Mouse (Mus musculus) limb, embryonic 13.5 days (tissue): Measurements from ENCODE around the gene Fbxo34. TPM values are rescaled to one million over a fixed set of nuclear protein-coding genes. Genes with fewer than 3 reads are reported as not detected.
"Not testable (repeated sequence)": the region's sequence is repeated elsewhere in the genome, so short reads cannot be mapped to it uniquely, and the experiment has no call there.

Experiments
- ATAC-seq: fragments of 200-750 bp; cut with Nextera tagmentation; 2 replicates; pipeline ENCODE4 v1.8.0; 2017; ENCODE audit warnings: low read depth, moderate number of reproducible peaks, moderate TSS enrichment; ENCODE audit not compliant: low FRiP score
- H3K27ac ChIP-seq: fragments of 300-500 bp; sonication (generic); 2 replicates; pipeline ENCODE4 v1.5.1; 2015; ENCODE audit warnings: inconsistent platforms, mild to moderate bottlenecking, moderate library complexity
- H3K27me3 ChIP-seq: fragments of 300-500 bp; sonication (generic); 2 replicates; pipeline ENCODE4 v1.6.1; 2015; ENCODE audit warnings: mild to moderate bottlenecking, inconsistent platforms
- H3K36me3 ChIP-seq: fragments of 300-500 bp; sonication (generic); 2 replicates; pipeline ENCODE4 v1.6.1; 2015; ENCODE audit warnings: inconsistent platforms, mild to moderate bottlenecking, moderate library complexity
- H3K4me1 ChIP-seq: fragments of 300-500 bp; sonication (generic); 2 replicates; pipeline ENCODE4 v1.6.1; 2015; ENCODE audit warnings: inconsistent platforms
- H3K4me2 ChIP-seq: fragments of 300-500 bp; sonication (generic); replicated peaks from 2 replicates; pipeline ENCODE4 v1.6.1; 2015; ENCODE audit warnings: inconsistent platforms, mild to moderate bottlenecking, moderate library complexity
- H3K4me3 ChIP-seq: fragments of 300-500 bp; sonication (generic); 2 replicates; pipeline ENCODE4 v1.5.1; 2015; ENCODE audit warnings: moderate library complexity, mild to moderate bottlenecking, inconsistent platforms
- H3K9ac ChIP-seq: fragments of 300-500 bp; sonication (generic); 2 replicates; pipeline ENCODE4 v1.6.1; 2015; ENCODE audit warnings: mild to moderate bottlenecking, inconsistent platforms
- H3K9me3 ChIP-seq: fragments of 300-500 bp; sonication (generic); 2 replicates; pipeline ENCODE4 v1.6.1; 2016; ENCODE audit warnings: inconsistent platforms
- WGBS: fragments of 180-500 bp; shearing (Covaris S2); methylation state at CpG from one replicate; pipeline ENCODE4 v1.1.7; 2015; 5-methylcytosine and 5-hydroxymethylcytosine counted together
- polyA plus RNA-seq: library from polyadenylated mRNA; unstranded; fragments of >200 nt; fragmentation: Nextera tagmentation; extraction: Ambion mirVana; gene quantifications from 2 replicates; pipeline ENCODE4 v1.2.1, GENCODE M21; 2015

Fbxo34 gene
- polyA plus RNA-seq, 1 experiment from 2014 or later: 26.6 TPM

DNA sequence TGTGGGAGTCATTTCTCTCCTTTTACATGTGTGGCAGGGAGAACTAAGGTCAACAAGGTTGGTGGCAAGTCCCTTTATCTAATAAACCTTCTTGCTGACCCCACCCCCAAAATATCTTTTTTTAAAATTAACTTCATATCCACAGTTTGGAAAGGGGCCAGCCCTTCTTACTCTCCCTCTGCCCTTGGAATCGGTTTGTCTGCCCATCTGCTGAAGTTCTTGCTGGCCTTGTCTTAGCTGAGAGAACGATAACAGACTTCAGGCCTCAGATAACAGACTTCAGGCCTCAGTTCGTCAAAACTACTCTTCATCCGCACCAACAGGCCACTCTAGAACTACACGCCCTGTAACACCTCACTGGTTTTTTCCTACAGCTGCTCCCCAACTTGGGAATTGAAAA, 94.1 kb downstream of the Fbxo34 start:
- no peaks in the 10 kb centered on the region for H3K4me1 ChIP-seq
- WGBS: 90% methylated on average over 5 of the region's 5 CpGs
- H3K27me3 ChIP-seq: no peaks in the 10 kb centered on the region

DNA sequence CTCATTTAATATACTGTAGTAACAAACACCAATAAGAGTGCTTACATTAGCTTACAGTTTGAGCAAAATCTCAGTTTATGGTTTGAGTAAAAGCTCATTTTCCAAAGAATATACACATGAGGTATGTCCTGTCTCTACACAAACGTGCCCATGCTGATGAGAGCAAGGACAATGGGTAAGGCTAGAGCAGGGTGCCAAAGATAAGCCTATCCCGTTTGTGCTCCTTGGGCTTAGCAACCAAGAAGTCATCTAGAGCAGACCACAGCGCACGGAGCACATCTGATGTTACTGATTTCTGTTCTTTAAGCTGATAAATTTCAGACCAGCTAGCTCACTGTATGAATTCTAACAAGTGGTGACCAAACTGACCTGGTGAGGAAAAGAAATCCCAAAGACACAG, 94.7 kb downstream of the Fbxo34 start:
- no peaks in the 10 kb centered on the region for H3K9me3 ChIP-seq
- no peak overlapping the region for H3K9ac ChIP-seq
- H3K4me2 ChIP-seq: no peak overlapping the region
- no peak for ATAC-seq
- no peak overlapping the region for H3K4me3 ChIP-seq
- peaks cover 94% of the 10 kb centered on the region for H3K36me3 ChIP-seq
- H3K27me3 ChIP-seq: no peaks in the 10 kb centered on the region
- H3K4me1 ChIP-seq: no peaks in the 10 kb centered on the region
- WGBS: 88% methylated on average over 4 of the region's 4 CpGs
- H3K27ac ChIP-seq: no peak overlapping the region

More for the DNA sequence above, 94.1 kb downstream of the Fbxo34 start:
- no peaks in the 10 kb centered on the region for H3K9me3 ChIP-seq
- no peak overlapping the region for H3K9ac ChIP-seq
- H3K4me3 ChIP-seq: no peak overlapping the region
- no peak overlapping the region for H3K4me2 ChIP-seq
- H3K36me3 ChIP-seq: peaks cover 94% of the 10 kb centered on the region
- no peak overlapping the region for H3K27ac ChIP-seq
- no peak for ATAC-seq

DNA sequence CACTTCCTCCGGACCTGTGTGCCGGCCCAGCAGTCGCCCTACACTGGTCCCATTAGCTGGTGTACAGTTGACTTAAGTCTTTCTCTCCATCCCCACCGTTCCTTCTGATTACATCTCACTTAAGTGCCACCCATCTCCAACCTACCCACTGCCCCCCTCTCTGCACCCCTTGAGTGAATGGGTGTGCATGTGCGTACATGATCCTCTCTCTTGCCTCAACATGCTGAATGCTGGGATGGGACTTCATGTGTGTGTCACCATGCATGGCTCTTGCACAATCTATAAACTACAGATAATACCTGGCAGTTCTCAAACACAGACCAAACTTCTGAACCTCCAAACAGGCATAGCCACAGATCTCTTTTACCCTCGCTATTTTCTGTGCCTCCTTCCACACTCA, 101.4 kb downstream of the Fbxo34 start:
- H3K36me3 ChIP-seq: peaks cover 82% of the 10 kb centered on the region
- 95% methylated on average over 6 of the region's 6 CpGs for WGBS
- H3K4me3 ChIP-seq: no peak overlapping the region
- no peak overlapping the region for H3K9ac ChIP-seq
- no peaks in the 10 kb centered on the region for H3K4me1 ChIP-seq
- H3K4me2 ChIP-seq: no peak overlapping the region
- H3K9me3 ChIP-seq: no peaks in the 10 kb centered on the region
- no peak overlapping the region for H3K27ac ChIP-seq
- H3K27me3 ChIP-seq: no peaks in the 10 kb centered on the region
- ATAC-seq: no peak

DNA sequence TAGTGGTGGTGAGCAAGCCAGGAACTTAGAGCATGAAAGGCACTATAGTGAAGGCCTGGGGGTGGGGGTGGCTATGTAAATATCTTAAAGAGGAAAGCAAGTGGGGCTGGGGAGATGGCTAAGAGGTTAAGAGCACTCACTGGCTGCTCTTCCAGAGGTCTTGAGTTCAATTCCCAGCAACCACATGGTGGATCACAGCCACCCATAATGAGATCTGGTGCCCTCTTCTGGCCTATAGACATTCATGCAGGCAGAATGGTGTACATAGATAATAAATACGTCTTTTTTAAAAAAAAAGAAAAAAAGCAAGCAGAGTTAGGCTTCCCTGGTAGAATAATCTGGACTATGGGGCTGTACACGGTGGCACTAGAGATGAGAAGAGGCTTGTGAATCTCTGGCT, 103.2 kb downstream of the Fbxo34 start:
- no peak overlapping the region for H3K9ac ChIP-seq
- ATAC-seq: no peak
- H3K4me2 ChIP-seq: no peak overlapping the region
- H3K4me3 ChIP-seq: no peak overlapping the region
- WGBS: 85% methylated on average over 2 of the region's 2 CpGs
- H3K27ac ChIP-seq: no peak overlapping the region
- no peaks in the 10 kb centered on the region for H3K4me1 ChIP-seq
- H3K27me3 ChIP-seq: no peaks in the 10 kb centered on the region
- peaks cover 73% of the 10 kb centered on the region for H3K36me3 ChIP-seq
- H3K9me3 ChIP-seq: no peaks in the 10 kb centered on the region

DNA sequence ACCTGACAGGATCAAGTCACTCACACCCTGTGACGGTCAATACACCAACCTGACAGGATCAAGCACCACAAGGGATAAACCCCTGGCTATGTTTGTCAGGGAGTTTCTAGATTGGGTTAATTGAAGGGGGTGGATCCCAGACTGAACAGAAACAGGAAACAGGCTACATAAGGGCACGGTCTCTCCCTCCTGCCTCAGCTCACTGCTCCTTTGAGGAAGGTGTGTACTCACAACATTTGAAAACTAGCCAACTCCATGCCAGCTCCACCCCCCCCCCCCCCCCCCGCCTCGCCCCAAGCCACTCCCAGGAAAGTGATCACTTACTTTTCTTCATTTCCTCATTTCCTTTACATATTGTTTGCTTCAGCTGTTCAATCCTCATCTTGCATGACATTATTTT, 104.0 kb downstream of the Fbxo34 start:
- Histone ChIP-seq H3K27me3 (no peaks in the 10 kb centered on the region), H3K4me2 (no peak overlapping the region), H3K27ac (no peak overlapping the region), H3K9me3 (no peaks in the 10 kb centered on the region), H3K4me3 (no peak overlapping the region), H3K36me3 (peaks cover 66% of the 10 kb centered on the region), H3K4me1 (no peaks in the 10 kb centered on the region), H3K9ac (no peak overlapping the region)
- no peak for ATAC-seq
- WGBS: 86% methylated on average over 3 of the region's 4 CpGs

DNA sequence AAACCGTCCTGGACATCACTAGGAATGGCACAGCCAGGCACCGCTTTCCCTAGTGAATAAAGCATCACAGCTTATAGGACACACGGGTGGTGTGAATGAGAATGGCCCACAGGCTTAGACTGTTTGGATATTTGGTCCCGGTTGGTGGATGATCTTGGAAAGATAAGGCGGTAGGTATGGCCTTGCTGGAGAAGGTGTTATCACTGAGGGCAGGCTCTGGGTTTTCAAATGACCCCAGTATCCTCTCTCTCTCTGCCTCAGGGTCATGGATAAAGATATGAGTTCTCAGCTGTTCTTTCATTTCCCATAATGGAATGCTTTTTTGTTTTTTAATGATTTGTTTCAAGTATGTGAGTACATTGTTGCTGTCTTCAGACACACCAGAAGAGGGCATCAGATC, 105.0 kb downstream of the Fbxo34 start:
- H3K4me3 ChIP-seq: no peak overlapping the region
- no peaks in the 10 kb centered on the region for H3K27me3 ChIP-seq
- H3K4me1 ChIP-seq: no peaks in the 10 kb centered on the region
- WGBS: 92% methylated on average over 5 of the region's 5 CpGs
- ATAC-seq: no peak
- no peaks in the 10 kb centered on the region for H3K9me3 ChIP-seq
- H3K27ac ChIP-seq: no peak overlapping the region
- no peak overlapping the region for H3K4me2 ChIP-seq
- H3K9ac ChIP-seq: no peak overlapping the region
- peaks cover 65% of the 10 kb centered on the region for H3K36me3 ChIP-seq

DNA sequence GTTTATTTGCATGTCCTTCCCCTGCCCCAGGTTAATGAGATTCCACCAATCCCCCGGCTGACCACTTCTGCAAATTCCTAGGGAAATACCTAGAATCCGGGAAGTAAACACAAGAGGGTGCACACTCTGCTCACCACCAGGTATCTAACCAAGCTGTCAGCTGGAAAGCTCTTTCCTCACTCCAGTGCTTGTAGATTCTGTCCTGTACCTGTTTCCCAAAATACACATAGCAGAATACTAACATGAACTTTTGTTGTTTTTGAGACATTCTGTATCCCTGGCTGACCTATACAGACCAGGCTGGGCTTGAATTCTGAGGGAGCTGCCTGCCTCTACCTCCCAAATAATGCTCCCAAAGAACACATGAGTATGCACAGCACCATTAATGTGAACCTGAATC, 110.5 kb downstream of the Fbxo34 start:
- Histone ChIP-seq H3K36me3 (peaks cover 37% of the 10 kb centered on the region), H3K4me2 (no peak overlapping the region), H3K4me3 (no peak overlapping the region), H3K9ac (no peak overlapping the region), H3K4me1 (no peaks in the 10 kb centered on the region), H3K9me3 (no peaks in the 10 kb centered on the region), H3K27ac (no peak overlapping the region), H3K27me3 (no peaks in the 10 kb centered on the region)
- no peak for ATAC-seq
- 90% methylated on average over 2 of the region's 2 CpGs for WGBS

DNA sequence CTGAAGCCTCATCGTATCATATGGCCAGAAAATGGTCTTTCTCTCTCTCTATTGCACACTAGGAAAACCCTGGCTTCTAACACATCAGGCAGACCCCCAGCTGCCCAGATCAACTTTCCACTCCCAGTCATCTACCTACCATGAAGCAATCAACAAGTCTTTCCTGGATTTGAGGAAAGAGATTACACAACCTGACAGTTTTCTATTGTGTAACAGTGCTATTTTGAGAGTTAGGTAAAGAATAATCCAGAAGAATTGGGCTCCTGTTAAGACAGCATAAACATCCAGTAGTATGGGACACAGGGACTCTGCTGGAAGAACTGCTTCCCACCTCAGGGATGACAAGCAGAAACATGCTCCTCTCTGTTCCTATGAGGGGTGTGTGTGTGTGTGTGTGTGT, 112.3 kb downstream of the Fbxo34 start:
- WGBS: 96% methylated on average over 1 of the region's 1 CpGs
- H3K4me1 ChIP-seq: peaks cover 6% of the 10 kb centered on the region
- no peak overlapping the region for H3K4me3 ChIP-seq

DNA sequence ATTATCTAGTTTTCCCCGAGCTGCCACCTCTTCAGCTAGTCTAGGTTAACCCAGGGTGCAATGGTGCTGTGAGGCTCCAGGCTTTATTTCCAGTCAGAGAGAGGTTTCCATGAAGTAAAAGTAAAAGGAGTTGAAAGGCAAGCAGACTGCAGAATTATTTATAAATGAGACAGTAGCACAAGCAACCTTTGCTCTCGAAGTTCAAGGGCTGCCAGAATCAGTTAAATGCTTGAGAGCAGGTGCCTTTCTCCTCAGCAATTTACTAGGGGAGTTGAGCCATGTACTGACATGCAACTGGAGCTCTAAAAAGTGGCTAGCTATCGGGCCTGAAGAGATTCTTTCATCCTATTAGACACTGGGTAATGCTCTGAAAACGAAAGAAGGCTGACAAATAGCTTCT, 112.9 kb downstream of the Fbxo34 start:
- Histone ChIP-seq H3K27ac (no peak overlapping the region), H3K36me3 (peaks cover 20% of the 10 kb centered on the region), H3K9me3 (no peaks in the 10 kb centered on the region), H3K9ac (no peak overlapping the region), H3K4me1 (peaks cover 9% of the 10 kb centered on the region), H3K27me3 (no peaks in the 10 kb centered on the region), H3K4me3 (no peak overlapping the region), H3K4me2 (no peak overlapping the region)
- WGBS: 83% methylated on average over 4 of the region's 4 CpGs
- no peak for ATAC-seq

More for the DNA sequence above, 112.3 kb downstream of the Fbxo34 start:
- H3K9me3 ChIP-seq: no peaks in the 10 kb centered on the region
- no peak overlapping the region; the same call in 1 of the 2 replicates for H3K9ac ChIP-seq
- H3K27ac ChIP-seq: no peak overlapping the region
- peaks cover 22% of the 10 kb centered on the region for H3K36me3 ChIP-seq
- ATAC-seq: no peak
- H3K27me3 ChIP-seq: no peaks in the 10 kb centered on the region
- H3K4me2 ChIP-seq: no peak overlapping the region

DNA sequence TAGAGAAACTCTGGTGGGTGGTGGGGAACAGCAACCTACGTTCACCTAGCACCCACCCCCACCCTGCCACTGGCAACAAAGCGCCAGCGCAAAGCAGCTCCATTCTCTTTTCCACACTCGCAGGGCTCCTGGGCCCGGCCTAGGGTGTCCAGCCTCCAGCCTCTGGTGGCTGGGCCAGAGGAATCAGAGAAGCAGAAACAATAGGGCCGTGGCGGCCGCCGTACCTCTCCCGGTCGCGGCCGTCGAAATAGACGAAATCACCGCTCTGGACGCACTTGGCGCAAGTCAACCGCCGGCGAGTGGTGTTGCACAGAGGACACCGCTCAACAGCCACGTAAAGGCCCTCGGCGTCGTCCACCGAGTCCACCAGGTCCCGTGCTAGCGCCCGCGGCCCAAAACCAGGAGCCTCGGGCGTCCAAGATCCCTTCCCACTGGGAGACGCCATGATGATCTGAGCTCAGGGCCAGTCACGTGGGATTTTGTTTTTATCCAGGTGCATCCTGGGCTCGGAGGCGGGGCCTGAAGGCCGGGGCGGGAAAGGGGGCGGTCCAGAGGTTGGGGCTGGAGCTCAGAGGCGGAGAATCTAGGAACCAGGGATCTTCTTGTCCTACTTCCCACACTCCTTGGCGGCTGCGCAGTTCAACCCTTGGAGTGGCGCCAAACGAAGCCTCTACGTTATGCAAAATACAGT, 117.9 kb downstream of the Fbxo34 start:
- under 1% methylated on average over 46 of the region's 46 CpGs for WGBS
- Histone ChIP-seq H3K9me3 (no peaks in the 10 kb centered on the region), H3K4me3 (peak overlapping the region; percentile 96), H3K4me1 (peaks cover 9% of the 10 kb centered on the region), H3K27ac (no peak overlapping the region), H3K27me3 (no peaks in the 10 kb centered on the region), H3K4me2 (peak overlapping the region; percentile 88), H3K36me3 (peaks cover 4% of the 10 kb centered on the region), H3K9ac (peak overlapping the region; percentile 83)
- peak; percentile 99 for ATAC-seq

DNA sequence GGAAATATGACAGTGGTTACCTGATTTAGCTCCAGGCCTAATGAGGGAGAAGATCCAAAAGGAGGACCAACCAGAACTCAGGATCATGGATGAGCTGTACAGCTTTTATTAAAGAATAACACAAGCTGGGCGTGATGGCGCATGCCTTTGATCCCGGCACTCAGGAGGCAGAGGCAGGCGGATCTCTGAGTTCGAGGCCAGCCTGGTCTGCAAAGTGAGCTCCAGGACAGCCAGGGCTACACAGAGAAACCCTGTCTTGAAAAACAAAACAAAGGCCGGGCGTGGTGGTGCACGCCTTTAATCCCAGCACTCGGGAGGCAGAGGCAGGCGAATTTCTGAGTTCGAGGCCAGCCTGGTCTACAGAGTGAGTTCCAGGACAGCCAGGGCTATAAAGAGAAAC, 120.3 kb downstream of the Fbxo34 start, which contains the start of gene Atg14:
TSS of gene Atg14 (minus strand) at position 101 of the 400 bp plus-strand sequence.
- not testable (repeated sequence) for H3K9me3 ChIP-seq, H3K36me3 ChIP-seq, H3K9ac ChIP-seq, H3K27ac ChIP-seq, H3K4me3 ChIP-seq, H3K4me2 ChIP-seq, H3K4me1 ChIP-seq, ATAC-seq, H3K27me3 ChIP-seq
- WGBS: 91% methylated on average over 11 of the region's 11 CpGs

DNA sequence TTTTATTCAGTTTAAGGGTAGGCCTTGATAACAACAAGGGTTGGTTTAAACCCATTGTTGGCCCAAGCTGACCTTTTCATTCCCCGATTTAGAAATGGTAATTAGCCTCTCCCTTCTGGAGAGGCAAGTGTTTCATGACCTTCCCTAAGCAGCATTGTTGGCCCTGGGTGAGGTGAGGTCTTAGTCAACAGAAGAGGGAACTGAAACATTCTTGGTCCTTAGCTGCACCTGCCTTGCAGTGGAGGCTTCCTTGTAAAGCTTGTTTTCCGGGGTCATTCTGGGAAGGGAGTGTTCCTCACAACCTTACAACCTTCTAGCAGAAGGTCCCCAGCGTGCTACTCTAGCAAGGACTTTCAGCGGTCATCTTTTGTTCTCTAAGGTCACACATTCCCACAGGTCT, 122.5 kb downstream of the Fbxo34 start:
- ATAC-seq: no peak

DNA sequence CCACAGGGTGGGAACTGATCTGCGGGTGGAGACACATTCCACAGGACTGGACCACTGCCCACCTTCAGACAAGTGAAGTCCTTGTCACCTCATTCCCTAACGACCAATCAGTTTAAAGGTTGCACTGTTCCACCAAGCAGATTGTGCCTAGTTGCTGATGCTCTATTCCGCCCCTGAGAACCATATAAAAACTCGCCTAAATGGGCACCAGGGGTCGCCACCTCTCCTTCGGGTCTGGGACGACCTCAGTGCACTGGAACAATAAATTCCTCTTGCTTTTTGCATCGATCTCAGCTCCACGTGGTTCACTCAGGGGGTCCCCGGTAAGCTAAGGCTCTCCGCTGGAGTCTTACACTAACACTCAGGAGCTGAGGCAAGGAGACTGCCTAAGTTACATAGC, 124.5 kb downstream of the Fbxo34 start:
- no peak overlapping the region for H3K27ac ChIP-seq
- 70% methylated on average over 11 of the region's 11 CpGs for WGBS
- H3K4me2 ChIP-seq: no peak overlapping the region
- no peaks in the 10 kb centered on the region for H3K27me3 ChIP-seq
- H3K36me3 ChIP-seq: no peaks in the 10 kb centered on the region
- no peak for ATAC-seq
- no peak overlapping the region for H3K4me3 ChIP-seq
- H3K9ac ChIP-seq: no peak overlapping the region
- H3K4me1 ChIP-seq: no peaks in the 10 kb centered on the region
- no peaks in the 10 kb centered on the region for H3K9me3 ChIP-seq

More for the DNA sequence above, 122.5 kb downstream of the Fbxo34 start:
- H3K9me3 ChIP-seq: no peaks in the 10 kb centered on the region
- no peak overlapping the region for H3K4me2 ChIP-seq
- H3K27ac ChIP-seq: no peak overlapping the region
- peaks cover under 1% of the 10 kb centered on the region; the same call in 1 of the 2 replicates for H3K4me1 ChIP-seq
- no peaks in the 10 kb centered on the region for H3K36me3 ChIP-seq
- no peak overlapping the region for H3K9ac ChIP-seq
- 75% methylated on average over 4 of the region's 4 CpGs for WGBS
- no peaks in the 10 kb centered on the region for H3K27me3 ChIP-seq
- no peak overlapping the region for H3K4me3 ChIP-seq
